Mouse (Mus musculus) cerebellum, adult 2 months (tissue): Measurements from ENCODE around the gene Chrm3.

Experiments used
- CTCF ChIP-seq: fragments of 200-500 bp; IDR thresholded peaks from 2 replicates; pipeline ENCODE4 v1.5.1; 2011; ENCODE audit warnings: low read depth, mild to moderate bottlenecking, control low read depth, low read length, moderate library complexity, borderline replicate concordance; ENCODE audit not compliant: insufficient read depth
- POLR2A ChIP-seq: fragments of 200-500 bp; IDR thresholded peaks from 2 replicates; pipeline ENCODE4 v1.6.1; 2011; ENCODE audit warnings: low read length, control low read depth, borderline replicate concordance; ENCODE audit not compliant: insufficient read depth

DNA sequence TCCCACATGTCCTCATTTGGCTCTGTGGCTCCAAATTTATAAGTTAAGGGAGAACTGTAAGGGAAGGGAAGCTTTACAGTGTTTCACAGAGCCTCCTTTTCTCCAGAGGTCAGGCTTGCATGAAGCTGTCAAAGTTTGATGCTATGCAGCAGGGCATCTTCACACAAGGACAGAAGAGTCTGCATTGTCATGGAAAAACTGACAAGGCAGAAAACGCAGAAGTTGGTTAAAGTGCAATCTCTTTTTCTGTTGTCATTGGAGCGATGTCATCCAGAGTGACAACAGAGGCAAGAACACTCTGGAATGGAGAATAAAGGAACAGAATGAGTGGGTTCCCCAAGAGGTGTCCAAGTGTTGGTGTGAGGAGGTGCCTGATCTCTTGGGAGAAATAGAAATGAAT, 377.4 kb downstream of the Chrm3 start:
- TF ChIP-seq CTCF (no peak), POLR2A (no peak)
